Mouse (Mus musculus) CH12.LX (cell line): ENCODE data around the gene Sumo2.

Source experiments
- CTCF ChIP-seq, 2 experiments: IDR thresholded peaks in 1 of 2; conservative IDR thresholded peaks in 1 of 2; 2 replicates each; pipeline ENCODE4 v1.5.1; 2011 to 2012; ENCODE audit warnings: low read depth in 2 of 2, low read length in 2 of 2, improper control_type of control experiment in 1 of 2, inconsistent platforms in 1 of 2, mild to moderate bottlenecking in 1 of 2, moderate library complexity in 1 of 2
- EP300 ChIP-seq: IDR thresholded peaks from 2 replicates; pipeline ENCODE4 v1.6.1; 2011; ENCODE audit warnings: low read length, improper control_type of control experiment
- HCFC1 ChIP-seq: IDR thresholded peaks from 2 replicates; pipeline ENCODE4 v1.6.1; 2012; ENCODE audit warnings: low read depth, mild to moderate bottlenecking, inconsistent platforms, low read length, improper control_type of control experiment
- JUND ChIP-seq: conservative IDR thresholded peaks from 2 replicates; pipeline ENCODE4 v1.6.1; 2011; ENCODE audit warnings: low read depth, low read length, improper control_type of control experiment
- MAFK ChIP-seq: IDR thresholded peaks from 2 replicates; pipeline ENCODE4 v1.6.1; 2011; ENCODE audit warnings: low read length, improper control_type of control experiment; ENCODE audit not compliant: insufficient replicate concordance
- MAX ChIP-seq: IDR thresholded peaks from 2 replicates; pipeline ENCODE4 v1.6.1; 2011; ENCODE audit warnings: low read length, improper control_type of control experiment
- POLR2A ChIP-seq: IDR thresholded peaks from 2 replicates; pipeline ENCODE4 v1.6.1; 2011; ENCODE audit warnings: low read depth, mild to moderate bottlenecking, improper control_type of control experiment, low read length
- POLR2AphosphoS2 ChIP-seq: IDR thresholded peaks from 2 replicates; pipeline ENCODE4 v1.6.1; 2011; ENCODE audit warnings: low read depth, low read length, improper control_type of control experiment
- RAD21 ChIP-seq: IDR thresholded peaks from 2 replicates; pipeline ENCODE4 v1.6.1; 2011; ENCODE audit warnings: low read depth, mild to moderate bottlenecking, low read length, improper control_type of control experiment, moderate library complexity
- SIN3A ChIP-seq: IDR thresholded peaks from 2 replicates; pipeline ENCODE4 v1.6.1; 2012; ENCODE audit warnings: low read length, improper control_type of control experiment, inconsistent platforms
- USF1 ChIP-seq: IDR thresholded peaks from 2 replicates; pipeline ENCODE4 v1.6.1; 2014; ENCODE audit warnings: low read depth, mild to moderate bottlenecking, inconsistent platforms, low read length, improper control_type of control experiment

- no peak for TF ChIP-seq MAFK
- no peak for TF ChIP-seq POLR2A
- no peak for TF ChIP-seq HCFC1
- TF ChIP-seq SIN3A, result peak; percentile 57
- TF ChIP-seq CTCF (conservative IDR thresholded peaks at IDR 0.05 in 1 of 2, IDR thresholded peaks at IDR 0.05 in 1 of 2; ENCODE audit: low read depth in 2 of 2, low read length in 2 of 2), result no peak
- no peak for TF ChIP-seq JUND
- no peak for TF ChIP-seq RAD21
- TF ChIP-seq EP300, result no peak
- TF ChIP-seq MAX, result no peak
- no peak for TF ChIP-seq POLR2AphosphoS2
- no peak for TF ChIP-seq USF1
These were observed 60.3 kb downstream of the Sumo2 start for GRCm38 (mm10) chr11:115475758-115476237.
